Comparison of ENCODE assay signal across 17 mouse cellular contexts in the genomic region with DNA sequence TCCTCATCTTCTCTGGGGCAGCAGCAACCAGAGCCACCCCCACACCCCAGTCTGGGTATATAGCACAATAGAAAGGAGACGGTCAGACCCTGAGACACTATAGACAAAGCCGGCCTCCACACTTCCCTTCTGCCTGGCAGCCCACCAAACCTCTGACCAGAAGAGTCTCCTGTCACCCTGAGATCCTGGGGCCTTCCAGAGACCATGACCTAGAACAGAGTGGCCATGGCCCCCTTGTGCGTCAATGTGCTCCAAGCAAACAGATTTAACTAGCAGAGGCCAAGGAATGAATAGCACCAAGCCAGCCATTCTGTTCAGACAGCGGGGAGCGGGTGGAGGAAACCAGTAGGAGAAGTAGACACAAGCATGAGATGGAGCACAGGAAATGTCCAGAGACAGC. TPM values are rescaled to one million over a fixed set of nuclear protein-coding genes. Genes with fewer than 3 reads are reported as not detected.
A peak's percentile ranks its signal among the peaks of the same experiment; 100 is the strongest.
DNase-seq lines count a peak whose midpoint lies in the region; ATAC-seq and TF ChIP-seq lines count a peak whose summit lies in the region.
"Had no signal": no experiment of that assay in that cellular context is flagged by ENCODE, and none has a peak within 500 bp of the region (broad histone marks: within the 10 kb centered on the region; RNA-seq: fewer than 3 reads in every experiment).

No protein-coding gene starts in this region.

- ATAC-seq in megakaryocyte, adult 5-6 weeks (ENCODE audit: poor library complexity, severe bottlenecking), result no peak
- no peak for ATAC-seq in liver, postnatal 0 days

- no peaks in the 10 kb centered on the region for H3K9me3 ChIP-seq in megakaryocyte, embryonic 14.5 days
- no peaks in the 10 kb centered on the region for H3K9me3 ChIP-seq in liver, postnatal 0 days (ENCODE audit: low read length)
- H3K9me3 ChIP-seq: embryonic facial prominence, embryonic 12.5 days; heart, embryonic 12.5 days; hindbrain, embryonic 10.5 days; limb, embryonic 10.5 days; neural tube, embryonic 12.5 days had no signal

- no peak overlapping the region for H3K4me2 ChIP-seq in liver, postnatal 0 days (ENCODE audit: low read depth, low read length)
- H3K4me2 ChIP-seq: embryonic facial prominence, embryonic 12.5 days; heart, embryonic 12.5 days; neural tube, embryonic 12.5 days had no signal

- TF ChIP-seq POLR2A in cortical plate, adult 2 months (IDR thresholded peaks at IDR 0.05; ENCODE audit: extremely low read depth, insufficient read depth, low read length), result no peak

- DNase-seq in adrenal gland, adult 2 months, result peak; percentile 19
- DNase-seq in adrenal gland, postnatal 4 days (ENCODE audit: low spot score in 2 of 2), result no peak
- no peak for DNase-seq in liver, postnatal 0 days
- no peak for DNase-seq in heart, postnatal 4 days
- no peak for DNase-seq in right cerebral cortex, postnatal 25 days
- DNase-seq: cerebellum, adult 9-11 months; thymus, postnatal 36 days had no signal

- H3K27me3 ChIP-seq in megakaryocyte, embryonic 14.5 days (replicated peaks), result peaks cover 37% of the 10 kb centered on the region
- H3K27me3 ChIP-seq in liver, postnatal 0 days (ENCODE audit: insufficient read depth, low read length), result no peaks in the 10 kb centered on the region
- H3K27me3 ChIP-seq: CH12.LX; embryonic facial prominence, embryonic 12.5 days; neural tube, embryonic 12.5 days had no signal

- TF ChIP-seq CTCF in cortical plate, adult 2 months (IDR thresholded peaks at IDR 0.05; ENCODE audit: extremely low read depth, insufficient read depth, low read length), result no peak
- TF ChIP-seq CTCF in liver, postnatal 0 days (IDR thresholded peaks at IDR 0.05; ENCODE audit: low read depth), result no peak

- peak overlapping the region; percentile 70 for H3K4me3 ChIP-seq in megakaryocyte, embryonic 14.5 days (replicated peaks)
- H3K4me3 ChIP-seq in cortical plate, adult 2 months (ENCODE audit: insufficient read depth, low read length), result no peak overlapping the region
- H3K4me3 ChIP-seq in liver, postnatal 0 days (ENCODE audit: low read depth, low read length), result no peak overlapping the region
- H3K4me3 ChIP-seq: embryonic facial prominence, embryonic 12.5 days; heart, embryonic 12.5 days; hindbrain, embryonic 10.5 days; limb, embryonic 10.5 days; neural tube, embryonic 12.5 days had no signal

- 65% methylated on average over 5 of the region's 5 CpGs for WGBS in liver, postnatal 0 days (ENCODE audit: insufficient replicate concordance)

- H3K36me3 ChIP-seq in megakaryocyte, embryonic 14.5 days (replicated peaks; ENCODE audit: low read length), result no peaks in the 10 kb centered on the region
- H3K36me3 ChIP-seq in liver, postnatal 0 days (replicated peaks; ENCODE audit: insufficient read depth, low read length), result no peaks in the 10 kb centered on the region
- H3K36me3 ChIP-seq: embryonic facial prominence, embryonic 12.5 days; heart, embryonic 12.5 days; hindbrain, embryonic 10.5 days; limb, embryonic 10.5 days; neural tube, embryonic 12.5 days had no signal

- TF ChIP-seq EP300 in liver, postnatal 0 days (IDR thresholded peaks at IDR 0.05; ENCODE audit: low read depth), result no peak

- H3K9ac ChIP-seq in liver, postnatal 0 days (replicated peaks), result no peak overlapping the region
- H3K9ac ChIP-seq: embryonic facial prominence, embryonic 12.5 days; heart, embryonic 12.5 days; neural tube, embryonic 12.5 days had no signal

- H3K4me1 ChIP-seq in megakaryocyte, embryonic 14.5 days, result peaks cover 72% of the 10 kb centered on the region
- H3K4me1 ChIP-seq in cortical plate, adult 2 months (ENCODE audit: control insufficient read depth, insufficient read depth, low read length), result no peaks in the 10 kb centered on the region
- peaks cover 22% of the 10 kb centered on the region for H3K4me1 ChIP-seq in liver, postnatal 0 days (ENCODE audit: insufficient read depth)
- H3K4me1 ChIP-seq: embryonic facial prominence, embryonic 12.5 days; limb, embryonic 10.5 days; neural tube, embryonic 12.5 days had no signal

- H3K27ac ChIP-seq in cortical plate, adult 2 months (ENCODE audit: insufficient read depth, low read length), result peak overlapping the region; percentile 15; the same call in 1 of the 2 replicates
- H3K27ac ChIP-seq in liver, postnatal 0 days (ENCODE audit: low read depth), result peak overlapping the region; percentile 84
- H3K27ac ChIP-seq: embryonic facial prominence, embryonic 12.5 days; kidney, postnatal 0 days; limb, embryonic 10.5 days; neural tube, embryonic 12.5 days had no signal

RNA-seq across cellular contexts. Expression of gene Tent5c, which starts 59.0 kb away (rescaled TPM):
- 1 to 10 TPM; 6.0 to 6.8 TPM for total RNA-seq in adrenal gland, adult 2 months (2021)
- 0.55 and 0.73 TPM in 2 replicates for polyA plus RNA-seq in adrenal gland, adult 2 months (2012; rRNA removed)
- 10 to 100 TPM; 22.3 to 28.9 TPM for total RNA-seq in adrenal gland, postnatal 4 days (2021)
- 4.6 and 7.1 TPM in 2 replicates for polyA plus RNA-seq in megakaryocyte, embryonic 14.5 days (2012; ENCODE audit: insufficient read depth, low replicate concordance)
- 1.1 and 1.8 TPM in 2 replicates for total RNA-seq in megakaryocyte, adult 5-6 weeks (2015)
- 2.2 and 3.9 TPM in 2 replicates for total RNA-seq in megakaryocyte, adult 5-6 weeks (2017)
- polyA plus RNA-seq in cortical plate, adult 2 months (2012; rRNA removed), result 0.98 and 1.0 TPM in 2 replicates
- 30.7 and 32.5 TPM in 2 replicates for polyA plus RNA-seq in liver, postnatal 0 days (2015; fragmentation: Nextera tagmentation; extraction: Ambion mirVana)
- total RNA-seq in heart, postnatal 4 days (2021), result 10 to 100 TPM; 17.9 to 51.7 TPM
